8 mouse cellular contexts compared by ENCODE assay signal in the genomic region with DNA sequence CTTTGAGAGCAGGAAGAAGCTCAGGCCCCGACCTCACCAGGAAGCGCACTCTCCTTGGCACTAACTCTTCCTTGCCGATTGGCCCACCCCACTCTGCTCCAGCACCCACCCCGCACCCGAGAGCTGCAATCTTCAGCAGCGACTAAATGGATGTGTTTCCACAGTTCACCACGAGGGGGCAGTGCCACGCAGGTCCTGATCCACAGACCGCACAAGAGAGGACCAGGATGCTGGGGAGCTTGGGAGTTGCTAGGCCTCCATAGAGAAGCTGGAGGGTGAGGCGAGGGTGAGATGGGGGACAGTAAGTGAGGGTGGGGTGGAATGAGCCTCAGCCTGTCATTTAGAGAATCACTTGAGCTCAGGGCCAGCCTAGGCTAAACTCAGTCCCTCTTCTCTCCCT. TPM values are rescaled to one million over a fixed set of nuclear protein-coding genes. Genes with fewer than 3 reads are reported as not detected.
A peak's percentile ranks its signal among the peaks of the same experiment; 100 is the strongest.
DNase-seq lines count a peak whose midpoint lies in the region; ATAC-seq and TF ChIP-seq lines count a peak whose summit lies in the region.

No protein-coding gene starts in this region.

- no peak for TF ChIP-seq EP300 in liver, embryonic 14.5 days (IDR thresholded peaks at IDR 0.05; ENCODE audit: low read depth)
- no peak for TF ChIP-seq EP300 in stomach, postnatal 0 days (optimal IDR thresholded peaks at IDR 0.05)

- H3K4me1 ChIP-seq in forebrain, embryonic 11.5 days (replicated peaks; ENCODE audit: control insufficient read depth, insufficient read depth, low read length), result peaks cover 29% of the 10 kb centered on the region
- H3K4me1 ChIP-seq in heart, embryonic 15.5 days (replicated peaks), result peaks cover 25% of the 10 kb centered on the region
- H3K4me1 ChIP-seq in liver, embryonic 14.5 days (replicated peaks; ENCODE audit: control insufficient read depth in 2 of 2, insufficient read depth in 2 of 2, low read length in 1 of 2), result peaks cover 10 to 34% of the 10 kb centered on the region in 2 experiments
- peaks cover 32% of the 10 kb centered on the region for H3K4me1 ChIP-seq in neural tube, embryonic 11.5 days (ENCODE audit: control insufficient read depth, insufficient read depth, low read length)
- H3K4me1 ChIP-seq in stomach, postnatal 0 days (replicated peaks; ENCODE audit: control insufficient read depth, insufficient read depth), result no peaks in the 10 kb centered on the region

- H3K4me2 ChIP-seq in forebrain, embryonic 11.5 days (ENCODE audit: low read depth, low read length, severe bottlenecking), result no peak overlapping the region
- H3K4me2 ChIP-seq in heart, embryonic 15.5 days, result peak overlapping the region; percentile 42
- H3K4me2 ChIP-seq in liver, embryonic 14.5 days (ENCODE audit: low read depth), result no peak overlapping the region
- no peak overlapping the region for H3K4me2 ChIP-seq in neural tube, embryonic 11.5 days (ENCODE audit: low read depth)
- peak overlapping the region; percentile 27; the same call in 1 of the 2 replicates for H3K4me2 ChIP-seq in stomach, postnatal 0 days (replicated peaks; ENCODE audit: low read depth)

- 4% methylated on average over 10 of the region's 10 CpGs for WGBS in forebrain, embryonic 11.5 days
- WGBS in heart, embryonic 15.5 days, result 1% methylated on average over 10 of the region's 10 CpGs
- 2% methylated on average over 10 of the region's 10 CpGs for WGBS in liver, embryonic 14.5 days (ENCODE audit: insufficient replicate concordance)
- 2% methylated on average over 10 of the region's 10 CpGs for WGBS in neural tube, embryonic 11.5 days
- 1% methylated on average over 10 of the region's 10 CpGs for WGBS in stomach, postnatal 0 days

- H3K9me3 ChIP-seq in forebrain, embryonic 11.5 days (ENCODE audit: control insufficient read depth, low read length), result no peaks in the 10 kb centered on the region
- no peaks in the 10 kb centered on the region for H3K9me3 ChIP-seq in heart, embryonic 15.5 days (replicated peaks)
- peaks cover 3% of the 10 kb centered on the region for H3K9me3 ChIP-seq in liver, embryonic 14.5 days (ENCODE audit: control insufficient read depth, low read length)
- no peaks in the 10 kb centered on the region for H3K9me3 ChIP-seq in neural tube, embryonic 11.5 days (ENCODE audit: control insufficient read depth, low read length)
- H3K9me3 ChIP-seq in stomach, postnatal 0 days (ENCODE audit: control insufficient read depth, low read length), result no peaks in the 10 kb centered on the region

- H3K27ac ChIP-seq in forebrain, embryonic 11.5 days (ENCODE audit: low read depth, low read length), result no peak overlapping the region
- no peak overlapping the region for H3K27ac ChIP-seq in heart, embryonic 15.5 days
- no peak overlapping the region for H3K27ac ChIP-seq in liver, embryonic 14.5 days
- no peak overlapping the region; the same call in 1 of the 2 replicates for H3K27ac ChIP-seq in neural tube, embryonic 11.5 days (ENCODE audit: low read depth, low read length)
- no peak overlapping the region for H3K27ac ChIP-seq in stomach, postnatal 0 days (replicated peaks)

- peak; percentile 93 for DNase-seq in CD4-positive, CD25-positive, alpha-beta regulatory T cell, adult 2 months (ENCODE audit: low read depth, low spot score)
- peak; percentile 45 for DNase-seq in c-Kit-negative CD71-positive TER-119-positive erythroid progenitor cells, embryonic 14.5 days (ENCODE audit: low read depth, low spot score)
- peak; percentile 93 for DNase-seq in forebrain, embryonic 11.5 days (ENCODE audit: low spot score)
- peak; percentile 91 for DNase-seq in kidney, postnatal 14 days
- DNase-seq in liver, embryonic 14.5 days (ENCODE audit: low read depth in 3 of 3, low spot score in 3 of 3), result peak; percentile 47 to 59 (median 57)
- peak; percentile 87 for DNase-seq in neural tube, embryonic 11.5 days (ENCODE audit: low spot score)
- DNase-seq in stomach, postnatal 0 days (ENCODE audit: low spot score), result peak; percentile 87

- H3K9ac ChIP-seq in forebrain, embryonic 11.5 days (ENCODE audit: low read length), result peak overlapping the region; percentile 20; the same call in 1 of the 2 replicates
- H3K9ac ChIP-seq in heart, embryonic 15.5 days, result no peak overlapping the region
- no peak overlapping the region for H3K9ac ChIP-seq in liver, embryonic 14.5 days (replicated peaks)
- H3K9ac ChIP-seq in neural tube, embryonic 11.5 days (ENCODE audit: low read length), result no peak overlapping the region
- H3K9ac ChIP-seq in stomach, postnatal 0 days (ENCODE audit: low read length), result no peak overlapping the region

- no peaks in the 10 kb centered on the region for H3K27me3 ChIP-seq in forebrain, embryonic 11.5 days (ENCODE audit: control insufficient read depth, insufficient read depth, low read length)
- H3K27me3 ChIP-seq in heart, embryonic 15.5 days, result peaks cover 30% of the 10 kb centered on the region
- H3K27me3 ChIP-seq in liver, embryonic 14.5 days (ENCODE audit: control insufficient read depth, insufficient read depth, low read length), result no peaks in the 10 kb centered on the region
- H3K27me3 ChIP-seq in neural tube, embryonic 11.5 days (ENCODE audit: control insufficient read depth, insufficient read depth, low read length), result no peaks in the 10 kb centered on the region
- no peaks in the 10 kb centered on the region for H3K27me3 ChIP-seq in stomach, postnatal 0 days (ENCODE audit: control insufficient read depth, insufficient read depth, low read length)

- peak; percentile 23; the same call in 1 of the 2 replicates for ATAC-seq in forebrain, embryonic 11.5 days (replicated peaks; ENCODE audit: low FRiP score)
- peak; percentile 28; the same call in 1 of the 2 replicates for ATAC-seq in heart, embryonic 15.5 days (replicated peaks; ENCODE audit: insufficient number of reproducible peaks, insufficient read depth, low FRiP score, low read depth)
- ATAC-seq in liver, embryonic 14.5 days (ENCODE audit: insufficient read depth), result peak; percentile 27
- peak; percentile 23 for ATAC-seq in neural tube, embryonic 11.5 days (ENCODE audit: insufficient read depth, low FRiP score, low TSS enrichment)
- ATAC-seq in stomach, postnatal 0 days (ENCODE audit: low FRiP score, low TSS enrichment), result peak; percentile 71

- peak; percentile 99 for TF ChIP-seq CTCF in liver, embryonic 14.5 days (IDR thresholded peaks at IDR 0.05; ENCODE audit: low read depth)
- peak; percentile 99 for TF ChIP-seq CTCF in stomach, postnatal 0 days (IDR thresholded peaks at IDR 0.05; ENCODE audit: low read depth)

- no peaks in the 10 kb centered on the region for H3K36me3 ChIP-seq in forebrain, embryonic 11.5 days (ENCODE audit: control insufficient read depth, insufficient read depth, low read length)
- H3K36me3 ChIP-seq in heart, embryonic 15.5 days, result no peaks in the 10 kb centered on the region
- H3K36me3 ChIP-seq in liver, embryonic 14.5 days (replicated peaks; ENCODE audit: control insufficient read depth, insufficient read depth, low read depth), result no peaks in the 10 kb centered on the region
- no peaks in the 10 kb centered on the region for H3K36me3 ChIP-seq in neural tube, embryonic 11.5 days (ENCODE audit: control insufficient read depth, insufficient read depth, low read length)
- no peaks in the 10 kb centered on the region for H3K36me3 ChIP-seq in stomach, postnatal 0 days (ENCODE audit: control insufficient read depth, insufficient read depth, low read length)

- H3K4me3 ChIP-seq in forebrain, embryonic 11.5 days (ENCODE audit: low read depth, low read length), result no peak overlapping the region
- 0 out of 2 replicates have a peak overlapping the region, but pooled peaks have one; percentile 20 for H3K4me3 ChIP-seq in heart, embryonic 15.5 days
- H3K4me3 ChIP-seq in liver, embryonic 14.5 days (ENCODE audit: insufficient read depth in 1 of 2, low read depth in 2 of 2, low read length in 2 of 2), result no peak overlapping the region
- no peak overlapping the region for H3K4me3 ChIP-seq in neural tube, embryonic 11.5 days (ENCODE audit: low read depth, low read length)
- H3K4me3 ChIP-seq in stomach, postnatal 0 days (ENCODE audit: low read depth, low read length), result no peak overlapping the region

RNA-seq across cellular contexts. Expression of a gene that starts 11.6 kb away (rescaled TPM):
- 0.48 and 1.1 TPM in 2 replicates for polyA plus RNA-seq in forebrain, embryonic 11.5 days (2014; fragmentation: Nextera tagmentation; extraction: Ambion mirVana)
- polyA plus RNA-seq in heart, embryonic 15.5 days (2015; fragmentation: Nextera tagmentation; extraction: Ambion mirVana), result 1.2 and 1.4 TPM in 2 replicates
- polyA plus RNA-seq in liver, embryonic 14.5 days (2012; rRNA removed), result 0.39 and 0.63 TPM in 2 replicates
- 0.59 and 0.95 TPM in 2 replicates for polyA plus RNA-seq in liver, embryonic 14.5 days (2014; fragmentation: Nextera tagmentation; extraction: Ambion mirVana)
- 0.53 and 1.3 TPM in 2 replicates for polyA plus RNA-seq in neural tube, embryonic 11.5 days (2014; fragmentation: Nextera tagmentation; extraction: Ambion mirVana)
- polyA plus RNA-seq in stomach, postnatal 0 days (2015; fragmentation: Nextera tagmentation; extraction: Ambion mirVana), result 1.9 and 2.2 TPM in 2 replicates

RNA-seq across cellular contexts. Expression of a gene that starts 14.9 kb away (rescaled TPM):
- polyA plus RNA-seq in forebrain, embryonic 11.5 days (2014; fragmentation: Nextera tagmentation; extraction: Ambion mirVana), result 0.48 and 0.73 TPM in 2 replicates
- 1.6 and 2.1 TPM in 2 replicates for polyA plus RNA-seq in heart, embryonic 15.5 days (2015; fragmentation: Nextera tagmentation; extraction: Ambion mirVana)
- polyA plus RNA-seq in liver, embryonic 14.5 days (2012; rRNA removed), result not detected in 2 replicates
- polyA plus RNA-seq in liver, embryonic 14.5 days (2014; fragmentation: Nextera tagmentation; extraction: Ambion mirVana), result 0.24 TPM in 1 of 2 replicates, not detected in the other
- 0.53 and 0.90 TPM in 2 replicates for polyA plus RNA-seq in neural tube, embryonic 11.5 days (2014; fragmentation: Nextera tagmentation; extraction: Ambion mirVana)
- 1.7 and 2.0 TPM in 2 replicates for polyA plus RNA-seq in stomach, postnatal 0 days (2015; fragmentation: Nextera tagmentation; extraction: Ambion mirVana)

RNA-seq across cellular contexts. Expression of a gene that starts 35.7 kb away (rescaled TPM):
- polyA plus RNA-seq in forebrain, embryonic 11.5 days (2014; fragmentation: Nextera tagmentation; extraction: Ambion mirVana), result 30.9 and 34.3 TPM in 2 replicates
- 38.5 and 47.8 TPM in 2 replicates for polyA plus RNA-seq in heart, embryonic 15.5 days (2015; fragmentation: Nextera tagmentation; extraction: Ambion mirVana)
- polyA plus RNA-seq in liver, embryonic 14.5 days (2012; rRNA removed), result 16.2 and 17.2 TPM in 2 replicates
- polyA plus RNA-seq in liver, embryonic 14.5 days (2014; fragmentation: Nextera tagmentation; extraction: Ambion mirVana), result 30.7 and 30.9 TPM in 2 replicates
- 28.6 and 30.0 TPM in 2 replicates for polyA plus RNA-seq in neural tube, embryonic 11.5 days (2014; fragmentation: Nextera tagmentation; extraction: Ambion mirVana)
- polyA plus RNA-seq in stomach, postnatal 0 days (2015; fragmentation: Nextera tagmentation; extraction: Ambion mirVana), result 29.2 and 30.2 TPM in 2 replicates

Comparison
In these comparisons a context has a peak if more than half of its experiments do, and no peak if none do; other contexts are left out.
1. H3K4me2 ChIP-seq: peak in heart, embryonic 15.5 days (single experiment) and stomach, postnatal 0 days (single experiment); none in forebrain, embryonic 11.5 days (single experiment), liver, embryonic 14.5 days (single experiment) and neural tube, embryonic 11.5 days (single experiment).
2. Peak in every context shown above with its lines, with median percentiles within 50 percentile points of each other: DNase-seq and ATAC-seq.